Mouse (Mus musculus): ENCODE data around the gene Etaa1.
"Not testable (repeated sequence)": the region's sequence is repeated elsewhere in the genome, so short reads cannot be mapped to it uniquely, and the experiment has no call there.

Etaa1 gene

GRCm38 (mm10) chr11:17953231-17954134, at the start of gene Etaa1:
Gene Etaa1, minus strand, starts transcription at chr11:17953875.
- peak; percentile 87 to 93 for DNase-seq (ENCODE audit: low spot score in 2 of 2)

- no peak for DNase-seq (ENCODE audit: low spot score in 2 of 2)
Measured at GRCm38 (mm10) chr11:17994151-17994550, 40.5 kb upstream of the Etaa1 start.

- DNase-seq (ENCODE audit: low spot score in 2 of 2): no peak
Measured at GRCm38 (mm10) chr11:17992311-17992710, 38.6 kb upstream of the Etaa1 start.

- no peak for DNase-seq (ENCODE audit: low spot score in 2 of 2)
Measured at GRCm38 (mm10) chr11:17983331-17983730, 29.7 kb upstream of the Etaa1 start.

GRCm38 (mm10) chr11:17981246-17981645, 27.6 kb upstream of the Etaa1 start:
- no peak for DNase-seq (ENCODE audit: low spot score in 2 of 2)

- DNase-seq (ENCODE audit: low spot score in 2 of 2): no peak
Measured at GRCm38 (mm10) chr11:17975581-17975980, 21.9 kb upstream of the Etaa1 start.

GRCm38 (mm10) chr11:17952791-17953190, 884 bp downstream of the Etaa1 start:
- no peak for DNase-seq (ENCODE audit: low spot score in 2 of 2)

GRCm38 (mm10) chr11:17951336-17951735, 2.3 kb downstream of the Etaa1 start:
- peak; percentile 44 to 54 for DNase-seq (ENCODE audit: low spot score in 2 of 2)

- DNase-seq (ENCODE audit: low spot score in 2 of 2): no peak
Measured at GRCm38 (mm10) chr11:17939168-17939567, 14.5 kb downstream of the Etaa1 start.

GRCm38 (mm10) chr11:17937931-17938330, 15.7 kb downstream of the Etaa1 start:
- DNase-seq (ENCODE audit: low spot score in 2 of 2): no peak

- no peak for DNase-seq (ENCODE audit: low spot score in 2 of 2)
Measured at GRCm38 (mm10) chr11:17917905-17918304, 35.8 kb downstream of the Etaa1 start.

- DNase-seq (ENCODE audit: low spot score in 2 of 2): no peak
Measured at GRCm38 (mm10) chr11:17917101-17917500, 36.6 kb downstream of the Etaa1 start.

- no peak for DNase-seq (ENCODE audit: low spot score in 2 of 2)
Measured at GRCm38 (mm10) chr11:17916486-17916885, 37.2 kb downstream of the Etaa1 start.

GRCm38 (mm10) chr11:17900996-17901395, 52.7 kb downstream of the Etaa1 start:
- not testable (repeated sequence) for DNase-seq (ENCODE audit: low spot score in 2 of 2)

Data from frontal cortex, postnatal 10 days (tissue).